Comparison of ENCODE assay signal across 13 mouse cellular contexts in genomic region chr16:90890683-90891082, GRCm38 (mm10).
"Had no signal": no experiment of that assay in that cellular context is flagged by ENCODE, and none has a peak within 500 bp of the region (broad histone marks: within the 10 kb centered on the region; RNA-seq: fewer than 3 reads in every experiment).

No protein-coding gene starts in this region.

- H3K4me2 ChIP-seq: lung, embryonic 14.5 days; midbrain, embryonic 12.5 days; midbrain, embryonic 15.5 days; neural tube, embryonic 13.5 days; neural tube, embryonic 15.5 days had no signal

- H3K36me3 ChIP-seq: midbrain, embryonic 10.5 days; midbrain, embryonic 12.5 days; midbrain, embryonic 15.5 days; neural tube, embryonic 13.5 days; neural tube, embryonic 15.5 days had no signal

- H3K9me3 ChIP-seq: midbrain, embryonic 10.5 days; midbrain, embryonic 12.5 days; midbrain, embryonic 15.5 days; neural tube, embryonic 13.5 days; neural tube, embryonic 15.5 days had no signal

- ATAC-seq: midbrain, embryonic 15.5 days had no signal

- H3K4me3 ChIP-seq: midbrain, embryonic 10.5 days; midbrain, embryonic 12.5 days; midbrain, embryonic 15.5 days; neural tube, embryonic 13.5 days; neural tube, embryonic 15.5 days had no signal

- H3K4me1 ChIP-seq: midbrain, embryonic 12.5 days had no signal

- DNase-seq: lung, adult 18-20 months; lung, embryonic 14.5 days; lung, postnatal 10 days; right cerebral cortex, postnatal 14 days; spleen, adult 18-20 months; thymus, adult 2 months; thymus, postnatal 25 days; thymus, postnatal 4 days had no signal

- H3K27ac ChIP-seq: midbrain, embryonic 10.5 days; midbrain, embryonic 12.5 days; midbrain, embryonic 15.5 days; neural tube, embryonic 13.5 days; neural tube, embryonic 15.5 days had no signal

- H3K9ac ChIP-seq: lung, embryonic 14.5 days; midbrain, embryonic 12.5 days; midbrain, embryonic 15.5 days; neural tube, embryonic 13.5 days; neural tube, embryonic 15.5 days had no signal

- H3K27me3 ChIP-seq: midbrain, embryonic 12.5 days; midbrain, embryonic 15.5 days; neural tube, embryonic 13.5 days; neural tube, embryonic 15.5 days had no signal
